Mouse (Mus musculus) heart, embryonic 15.5 days (tissue): ENCODE results near the gene Crybg3. TPM values are rescaled to one million over a fixed set of nuclear protein-coding genes. Genes with fewer than 3 reads are reported as not detected.

Source experiments
- ATAC-seq: fragments of 200-750 bp; cut with Nextera tagmentation; replicated peaks from 2 replicates; pipeline ENCODE4 v1.8.0; 2017; ENCODE audit warnings: low read depth, moderate TSS enrichment; ENCODE audit not compliant: insufficient number of reproducible peaks, insufficient read depth, low FRiP score
- H3K27ac ChIP-seq: fragments of 300-500 bp; sonication (generic); 2 replicates; pipeline ENCODE4 v1.5.1; 2015; ENCODE audit warnings: mild to moderate bottlenecking, inconsistent platforms
- H3K27me3 ChIP-seq: fragments of 300-500 bp; sonication (generic); 2 replicates; pipeline ENCODE4 v1.6.1; 2015; ENCODE audit warnings: inconsistent platforms
- H3K36me3 ChIP-seq: fragments of 300-500 bp; sonication (generic); 2 replicates; pipeline ENCODE4 v1.6.1; 2015; ENCODE audit warnings: mild to moderate bottlenecking, inconsistent platforms
- H3K4me1 ChIP-seq: fragments of 300-500 bp; sonication (generic); replicated peaks from 2 replicates; pipeline ENCODE4 v1.6.1; 2015; ENCODE audit warnings: inconsistent platforms
- H3K4me2 ChIP-seq: fragments of 300-500 bp; sonication (generic); 2 replicates; pipeline ENCODE4 v1.6.1; 2015; ENCODE audit warnings: inconsistent platforms, mild to moderate bottlenecking, moderate library complexity
- H3K4me3 ChIP-seq: fragments of 300-500 bp; sonication (generic); 2 replicates; pipeline ENCODE4 v1.5.1; 2015; ENCODE audit warnings: mild to moderate bottlenecking, inconsistent platforms
- H3K9ac ChIP-seq: fragments of 300-500 bp; sonication (generic); 2 replicates; pipeline ENCODE4 v1.6.1; 2015; ENCODE audit warnings: mild to moderate bottlenecking, inconsistent platforms
- H3K9me3 ChIP-seq: fragments of 300-500 bp; sonication (generic); replicated peaks from 2 replicates; pipeline ENCODE4 v1.6.1; 2016; ENCODE audit warnings: inconsistent platforms
- WGBS: fragments of 180-500 bp; shearing (Covaris S2); methylation state at CpG from one replicate; pipeline ENCODE4 v1.1.7; 2015; ENCODE audit warnings: mixed read lengths; 5-methylcytosine and 5-hydroxymethylcytosine counted together
- polyA plus RNA-seq: library from polyadenylated mRNA; unstranded; fragments of >200 nt; fragmentation: Nextera tagmentation; extraction: Ambion mirVana; gene quantifications from 2 replicates; pipeline ENCODE4 v1.2.1, GENCODE M21; 2015

Gene Crybg3
- polyA plus RNA-seq, 1 experiment from 2014 or later: 10.6 TPM

DNA sequence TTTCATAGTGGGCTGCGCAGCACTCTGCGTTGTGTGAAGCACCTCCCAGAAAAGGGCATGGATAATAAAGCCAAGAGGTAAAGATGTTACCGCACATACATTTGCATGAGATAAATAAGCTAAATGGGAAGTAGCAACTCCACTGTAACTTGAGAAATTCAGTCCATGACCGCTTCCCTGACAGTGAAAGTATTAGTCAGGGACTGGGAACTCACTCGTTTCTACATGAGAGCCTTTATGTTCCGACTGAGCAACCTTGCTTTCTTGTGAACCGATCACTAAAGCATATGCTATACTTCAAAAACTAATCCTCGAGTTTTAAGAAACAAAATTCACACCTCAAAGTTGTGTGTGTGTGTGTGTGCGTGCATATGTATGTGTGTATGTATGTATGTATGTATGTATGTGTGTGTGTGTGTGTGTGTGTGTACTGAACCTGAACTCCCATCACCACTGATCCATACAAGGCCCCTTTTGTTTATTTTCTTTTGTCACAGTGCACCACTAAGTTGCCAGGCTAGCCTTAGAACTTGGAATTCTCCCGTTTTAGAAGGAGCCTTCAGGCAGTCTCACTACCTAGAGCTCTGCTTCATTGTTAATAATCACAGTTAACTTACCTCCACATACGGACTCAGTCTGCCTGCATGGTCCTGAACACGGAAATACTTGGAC lies 47.2 kb downstream of the Crybg3 start:
- H3K9ac ChIP-seq: no peak overlapping the region
- H3K4me2 ChIP-seq: no peak overlapping the region
- H3K4me3 ChIP-seq: no peak overlapping the region
- H3K9me3 ChIP-seq: no peaks in the 10 kb centered on the region
- peaks cover 38% of the 10 kb centered on the region; the same call in 1 of the 2 replicates for H3K36me3 ChIP-seq
- H3K4me1 ChIP-seq: peaks cover 6% of the 10 kb centered on the region
- H3K27ac ChIP-seq: no peak overlapping the region
- no peak for ATAC-seq
- no peaks in the 10 kb centered on the region for H3K27me3 ChIP-seq
- 78% methylated on average over 12 of the region's 12 CpGs for WGBS

DNA sequence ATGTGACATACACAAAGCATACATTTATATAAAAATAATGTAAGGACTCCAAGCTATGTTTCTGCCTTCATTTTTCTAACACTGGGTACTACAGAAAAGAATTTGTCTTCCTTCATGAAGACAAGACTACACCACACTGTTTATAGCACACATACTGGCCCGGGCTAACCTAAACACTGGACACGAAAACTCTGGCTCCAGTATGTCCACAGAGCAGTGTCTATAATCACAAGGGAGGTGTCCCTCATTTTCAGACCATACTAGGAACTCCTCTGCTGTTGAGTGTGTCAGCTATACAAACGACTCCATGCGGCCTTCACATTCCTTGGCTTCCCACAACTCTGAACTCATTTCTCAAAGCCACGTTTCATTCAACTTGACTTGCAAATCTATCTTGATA lies 49.3 kb downstream of the Crybg3 start:
- H3K27ac ChIP-seq: no peak overlapping the region
- H3K4me3 ChIP-seq: no peak overlapping the region
- H3K4me2 ChIP-seq: no peak overlapping the region
- H3K9ac ChIP-seq: no peak overlapping the region
- peaks cover 22% of the 10 kb centered on the region for H3K4me1 ChIP-seq
- no peaks in the 10 kb centered on the region for H3K9me3 ChIP-seq
- no peak for ATAC-seq
- WGBS: 62% methylated on average over 5 of the region's 5 CpGs
- no peaks in the 10 kb centered on the region for H3K27me3 ChIP-seq
- peaks cover 21% of the 10 kb centered on the region; the same call in 1 of the 2 replicates for H3K36me3 ChIP-seq

DNA sequence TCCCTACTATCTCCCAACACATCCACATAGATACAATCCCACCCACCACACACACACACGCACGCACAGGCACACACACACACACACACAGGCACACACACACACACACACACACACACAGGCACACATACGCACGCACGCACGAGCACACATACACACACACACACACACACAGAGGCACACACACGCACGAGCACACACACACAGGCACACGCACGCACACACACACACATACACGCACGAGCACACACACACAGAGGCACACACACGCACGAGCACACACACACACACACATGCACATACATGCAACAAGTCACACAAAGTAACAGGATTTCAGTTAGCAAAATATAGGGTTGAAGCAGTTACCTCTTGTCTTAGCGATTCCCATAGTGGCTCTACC lies 51.1 kb downstream of the Crybg3 start:
- Histone ChIP-seq H3K4me3 (no peak overlapping the region), H3K4me1 (peaks cover 22% of the 10 kb centered on the region), H3K36me3 (peaks cover 5% of the 10 kb centered on the region; the same call in 1 of the 2 replicates), H3K27me3 (no peaks in the 10 kb centered on the region), H3K9me3 (no peaks in the 10 kb centered on the region), H3K27ac (peak overlapping the region; percentile 69; the same call in 1 of the 2 replicates), H3K9ac (no peak overlapping the region), H3K4me2 (no peak overlapping the region)
- no peak for ATAC-seq
- 85% methylated on average over 15 of the region's 15 CpGs for WGBS

DNA sequence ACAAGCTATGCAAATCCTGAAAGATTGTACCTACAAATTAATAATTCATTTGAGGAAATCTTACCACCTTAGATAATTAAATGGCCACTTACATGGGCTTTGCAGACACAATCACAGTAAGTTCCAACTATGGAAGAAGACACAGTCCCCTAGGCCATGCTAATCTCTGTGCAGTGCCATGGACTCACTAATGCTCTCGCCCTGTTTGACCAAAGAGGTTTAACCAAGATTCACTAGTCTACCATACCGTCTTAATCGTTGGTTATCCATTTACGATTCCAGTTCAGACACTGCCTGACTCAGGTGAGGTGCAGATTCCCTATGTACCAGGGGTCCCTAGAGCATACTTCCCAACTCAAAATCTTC lies 52.2 kb downstream of the Crybg3 start:
- peak overlapping the region; percentile 69 for H3K27ac ChIP-seq
- 77% methylated on average over 4 of the region's 4 CpGs for WGBS
- no peak overlapping the region for H3K4me3 ChIP-seq
- H3K36me3 ChIP-seq: peaks cover 11% of the 10 kb centered on the region; the same call in 1 of the 2 replicates
- H3K9me3 ChIP-seq: no peaks in the 10 kb centered on the region
- ATAC-seq: no peak
- no peaks in the 10 kb centered on the region for H3K27me3 ChIP-seq
- peaks cover 22% of the 10 kb centered on the region for H3K4me1 ChIP-seq
- no peak overlapping the region for H3K9ac ChIP-seq
- no peak overlapping the region; the same call in 1 of the 2 replicates for H3K4me2 ChIP-seq

DNA sequence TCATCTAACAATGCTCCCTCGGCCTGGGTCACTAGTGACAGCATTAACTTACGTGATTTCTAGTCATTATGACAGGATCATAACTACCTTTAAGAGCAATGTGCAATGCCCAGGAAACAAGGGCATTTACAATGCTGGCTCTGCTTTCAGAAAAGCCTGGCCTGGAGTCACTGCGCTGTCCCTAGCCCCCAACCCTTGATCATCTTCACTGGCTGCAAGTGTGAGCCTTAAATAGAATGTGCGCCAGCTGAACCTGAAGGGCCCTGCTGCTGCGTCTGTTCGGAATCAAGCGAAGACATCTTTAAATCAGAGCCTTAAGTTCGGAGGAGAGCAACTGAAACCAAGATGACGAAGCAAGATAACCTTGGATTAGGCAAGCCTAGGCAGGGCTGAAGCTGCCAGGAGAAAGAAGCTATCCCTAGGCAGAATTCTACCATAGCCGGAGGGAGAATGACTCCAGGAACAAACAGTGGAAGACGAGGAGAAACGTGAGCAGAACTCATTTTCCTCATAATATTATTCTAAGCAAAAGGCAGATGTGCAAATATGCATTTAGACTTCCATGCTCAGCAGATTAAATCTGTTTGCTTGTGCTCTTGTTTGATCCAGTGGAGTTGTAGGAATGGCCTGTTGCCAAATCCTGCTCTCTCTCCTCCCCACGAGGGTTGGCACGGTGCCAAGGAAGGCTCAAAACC lies 52.7 kb downstream of the Crybg3 start:
- Histone ChIP-seq H3K4me3 (no peak overlapping the region), H3K36me3 (peaks cover 12% of the 10 kb centered on the region), H3K9me3 (no peaks in the 10 kb centered on the region), H3K4me1 (peaks cover 22% of the 10 kb centered on the region), H3K4me2 (peak overlapping the region; percentile 12), H3K9ac (no peak overlapping the region), H3K27me3 (no peaks in the 10 kb centered on the region), H3K27ac (peak overlapping the region; percentile 69)
- ATAC-seq: no peak
- 37% methylated on average over 14 of the region's 14 CpGs for WGBS

- Histone ChIP-seq H3K4me2 (no peak overlapping the region), H3K27ac (peak overlapping the region; percentile 69; the same call in 1 of the 2 replicates), H3K9me3 (no peaks in the 10 kb centered on the region), H3K36me3 (peaks cover 16% of the 10 kb centered on the region), H3K9ac (no peak overlapping the region), H3K27me3 (no peaks in the 10 kb centered on the region), H3K4me3 (no peak overlapping the region), H3K4me1 (peaks cover 19% of the 10 kb centered on the region)
- ATAC-seq: no peak
- WGBS: 50% methylated on average over 4 of the region's 4 CpGs
These were observed 53.3 kb downstream of the Crybg3 start for GRCm38 (mm10) chr16:59547466-59547865.

DNA sequence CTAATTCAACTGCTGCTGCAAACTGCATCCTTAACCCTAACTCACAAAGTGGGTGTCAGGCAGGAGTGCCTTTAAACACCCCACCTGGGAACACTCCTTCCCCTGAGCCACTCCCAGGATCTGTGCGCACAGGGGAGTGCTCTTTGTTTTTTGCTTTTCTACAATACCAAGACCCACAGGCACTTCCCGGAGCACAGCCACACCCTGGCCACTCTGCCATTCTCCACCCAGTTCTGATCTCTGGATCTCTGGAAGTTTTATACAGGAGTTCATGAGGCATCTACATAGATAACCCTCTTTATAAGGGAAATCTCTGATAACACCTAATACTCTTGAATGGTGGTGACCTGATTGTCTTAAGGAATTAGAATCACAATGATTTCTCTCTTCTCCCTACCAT lies 55.4 kb downstream of the Crybg3 start:
- no peak for ATAC-seq

DNA sequence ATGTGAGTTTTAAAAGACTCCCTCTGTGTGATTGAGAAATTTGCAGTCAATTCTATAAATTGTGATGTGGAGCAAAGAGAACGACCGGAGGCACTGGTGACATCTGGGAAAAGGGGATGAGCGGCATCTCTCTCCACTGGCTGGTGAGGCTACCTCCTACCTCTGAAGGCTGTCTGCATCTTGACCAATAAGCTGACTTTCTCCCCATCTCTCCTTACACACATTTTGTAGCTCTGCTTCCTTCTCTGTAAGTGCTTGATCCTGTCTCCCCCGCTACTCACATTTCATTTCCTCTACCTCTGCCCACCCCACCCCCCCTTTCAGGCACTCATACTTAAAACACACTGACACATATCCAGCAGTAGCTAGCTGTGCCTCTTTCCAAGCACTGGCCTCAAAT lies 59.4 kb downstream of the Crybg3 start:
- no peak overlapping the region for H3K4me3 ChIP-seq
- ATAC-seq: no peak
- no peak overlapping the region for H3K4me2 ChIP-seq
- WGBS: 81% methylated on average over 4 of the region's 4 CpGs
- peaks cover 32% of the 10 kb centered on the region for H3K36me3 ChIP-seq
- no peak overlapping the region for H3K9ac ChIP-seq
- H3K4me1 ChIP-seq: no peaks in the 10 kb centered on the region; the same call in 1 of the 2 replicates
- H3K27me3 ChIP-seq: no peaks in the 10 kb centered on the region
- H3K27ac ChIP-seq: no peak overlapping the region
- H3K9me3 ChIP-seq: no peaks in the 10 kb centered on the region

More for the DNA sequence above, 55.4 kb downstream of the Crybg3 start:
- Histone ChIP-seq H3K9me3 (no peaks in the 10 kb centered on the region), H3K9ac (no peak overlapping the region), H3K27me3 (no peaks in the 10 kb centered on the region), H3K4me3 (no peak overlapping the region), H3K27ac (no peak overlapping the region), H3K4me2 (no peak overlapping the region), H3K36me3 (peaks cover 15% of the 10 kb centered on the region), H3K4me1 (peaks cover 19% of the 10 kb centered on the region)
- 83% methylated on average over 2 of the region's 2 CpGs for WGBS

DNA sequence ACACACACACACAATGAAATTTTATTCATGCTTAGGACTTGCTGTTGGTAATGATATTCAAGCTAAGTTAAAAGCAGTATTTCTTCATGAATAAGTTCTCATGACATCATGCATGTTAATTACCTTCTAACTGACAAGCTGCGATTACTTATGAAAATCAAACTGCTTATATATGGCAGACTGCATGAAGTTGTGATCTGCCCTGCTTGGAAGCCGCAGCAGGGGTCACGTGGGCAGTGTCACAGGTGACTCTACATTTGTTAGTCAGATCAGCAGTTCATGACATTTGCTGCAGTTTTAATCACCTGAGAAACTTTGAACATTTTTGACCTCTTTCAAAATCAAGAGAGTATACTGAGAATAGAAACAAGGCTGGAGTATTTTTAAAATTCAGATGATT lies 59.8 kb downstream of the Crybg3 start:
- Histone ChIP-seq H3K27ac (no peak overlapping the region), H3K9me3 (no peaks in the 10 kb centered on the region), H3K9ac (no peak overlapping the region), H3K4me1 (no peaks in the 10 kb centered on the region; the same call in 1 of the 2 replicates), H3K4me2 (no peak overlapping the region), H3K27me3 (no peaks in the 10 kb centered on the region), H3K36me3 (peaks cover 37% of the 10 kb centered on the region), H3K4me3 (no peak overlapping the region)
- no peak for ATAC-seq
- 86% methylated on average over 3 of the region's 3 CpGs for WGBS

GRCm38 (mm10) chr16:59535673-59536072 lies 65.1 kb downstream of the Crybg3 start:
- H3K9ac ChIP-seq: no peak overlapping the region
- H3K27ac ChIP-seq: no peak overlapping the region
- peaks cover 2% of the 10 kb centered on the region; the same call in 1 of the 2 replicates for H3K4me1 ChIP-seq
- no peak for ATAC-seq
- 62% methylated on average over 5 of the region's 5 CpGs for WGBS
- peaks cover 41% of the 10 kb centered on the region for H3K36me3 ChIP-seq
- no peaks in the 10 kb centered on the region for H3K9me3 ChIP-seq
- H3K4me2 ChIP-seq: no peak overlapping the region
- no peaks in the 10 kb centered on the region for H3K27me3 ChIP-seq
- no peak overlapping the region for H3K4me3 ChIP-seq

GRCm38 (mm10) chr16:59534349-59534748 lies 66.4 kb downstream of the Crybg3 start:
- no peak overlapping the region for H3K9ac ChIP-seq
- no peak overlapping the region for H3K4me2 ChIP-seq
- 87% methylated on average over 11 of the region's 11 CpGs for WGBS
- H3K36me3 ChIP-seq: peaks cover 42% of the 10 kb centered on the region
- no peak overlapping the region for H3K4me3 ChIP-seq
- no peak for ATAC-seq
- peaks cover 2% of the 10 kb centered on the region; the same call in 1 of the 2 replicates for H3K4me1 ChIP-seq
- H3K9me3 ChIP-seq: no peaks in the 10 kb centered on the region
- H3K27ac ChIP-seq: no peak overlapping the region
- no peaks in the 10 kb centered on the region for H3K27me3 ChIP-seq
